Mouse (Mus musculus) retina, postnatal 1 day (tissue): ENCODE data around the gene Ush2a.
A peak's percentile ranks its signal among the peaks of the same experiment; 100 is the strongest.

Experiments used
- DNase-seq: peaks from one replicate; pipeline ENCODE4 v3.0.0-alpha.2; 2012

Gene Ush2a

GRCm38 (mm10) chr1:188387820-188388471 lies 126.1 kb downstream of the Ush2a start:
- no peak for DNase-seq

DNA sequence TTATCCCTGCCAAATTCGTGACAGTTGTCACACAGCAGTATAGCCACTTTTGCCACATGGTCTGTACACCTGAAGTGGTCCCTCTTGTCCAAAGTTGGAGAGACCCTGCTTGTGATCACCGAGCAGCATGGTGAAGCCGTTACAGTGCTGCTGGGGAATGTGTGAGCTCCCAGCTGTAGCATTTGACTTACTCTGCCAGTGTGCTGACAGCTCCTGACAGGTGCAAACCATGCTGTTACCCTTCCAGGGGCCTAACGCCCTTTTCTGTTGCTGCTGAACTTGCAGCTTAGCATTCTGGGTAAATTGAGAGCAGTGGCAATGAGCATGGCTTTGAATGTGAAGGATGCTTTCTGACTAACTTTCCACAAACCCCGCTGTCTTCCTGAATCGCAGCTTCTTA lies 128.3 kb downstream of the Ush2a start:
- no peak for DNase-seq

- no peak for DNase-seq
Measured at GRCm38 (mm10) chr1:188407176-188407575, 145.4 kb downstream of the Ush2a start.

GRCm38 (mm10) chr1:188407613-188408386 lies 146.0 kb downstream of the Ush2a start:
- DNase-seq, result no peak

GRCm38 (mm10) chr1:188410547-188410946 lies 148.7 kb downstream of the Ush2a start:
- no peak for DNase-seq

- no peak for DNase-seq
Measured at GRCm38 (mm10) chr1:188420543-188420942, 158.7 kb downstream of the Ush2a start.

- DNase-seq, result no peak
Measured at GRCm38 (mm10) chr1:188428172-188428571, 166.3 kb downstream of the Ush2a start.

DNA sequence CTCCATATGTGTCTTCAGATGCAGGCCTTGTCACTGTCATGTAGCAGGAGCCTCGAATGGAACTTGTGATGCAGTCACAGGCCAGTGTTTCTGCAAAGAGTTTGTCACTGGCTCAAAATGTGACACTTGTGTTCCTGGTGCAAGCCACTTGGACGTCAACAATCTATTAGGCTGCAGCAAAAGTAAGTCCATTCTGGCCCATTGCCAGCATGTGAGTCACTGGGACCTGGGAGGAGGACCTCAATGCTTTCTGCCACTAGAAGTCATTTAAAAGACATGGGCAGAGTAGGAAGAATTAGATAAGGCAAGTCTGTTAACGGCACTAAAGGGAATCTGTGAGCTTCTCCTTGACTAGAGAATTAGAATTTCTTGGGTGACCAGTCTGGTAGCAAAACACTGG lies 168.9 kb downstream of the Ush2a start:
- no peak for DNase-seq

DNA sequence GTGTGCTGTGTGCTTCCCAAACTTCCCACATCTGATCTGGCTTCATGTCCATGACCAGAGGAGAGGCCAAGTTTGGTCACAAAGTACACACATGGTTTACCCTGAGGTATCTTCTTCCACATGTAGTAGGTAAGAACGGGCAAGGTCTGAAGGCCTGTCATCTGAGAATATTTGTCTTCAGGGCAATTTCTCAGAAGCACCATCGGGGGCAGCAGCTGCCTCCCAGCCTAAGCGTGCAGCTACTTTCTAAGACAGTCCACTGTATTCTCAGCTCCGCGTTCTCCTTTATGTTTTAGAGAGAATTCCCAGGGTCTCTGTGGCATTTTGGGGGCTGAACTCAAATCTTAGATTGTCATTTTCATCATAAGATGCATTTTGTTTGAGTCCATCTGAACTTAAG lies 186.1 kb downstream of the Ush2a start:
- no peak for DNase-seq

DNA sequence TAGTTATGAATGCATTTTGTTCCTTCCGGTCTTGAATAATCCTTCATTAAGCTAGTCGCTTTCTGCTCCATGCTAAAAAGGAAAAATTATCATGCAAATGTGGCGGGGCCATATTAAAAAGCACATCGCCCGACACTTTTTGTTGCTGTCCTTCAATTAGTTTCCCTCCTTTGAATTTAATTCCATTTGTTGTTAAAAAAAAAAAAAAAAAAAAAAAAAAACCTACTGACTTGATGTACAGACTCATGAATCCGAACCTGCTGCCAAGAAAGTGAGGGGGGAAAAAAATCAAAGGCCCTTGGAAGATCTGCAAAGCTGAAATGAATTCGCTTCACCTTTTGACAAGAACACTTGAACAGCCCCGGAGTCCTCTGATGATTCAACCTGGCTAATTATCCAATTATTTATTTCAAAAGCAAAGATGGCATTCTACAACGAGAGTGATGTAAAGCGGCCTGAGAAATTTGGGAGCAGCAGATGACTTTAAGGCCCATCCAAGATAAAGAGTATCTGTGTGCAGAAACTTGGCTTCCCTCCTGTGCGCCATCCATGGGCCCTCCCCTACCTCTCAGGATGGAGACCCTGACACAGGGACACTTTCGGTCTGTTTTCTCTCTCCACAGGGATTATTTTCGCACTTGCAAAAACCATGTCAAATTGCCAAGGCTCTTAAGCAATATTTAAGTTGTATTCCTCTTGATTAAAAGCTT lies 194.8 kb downstream of the Ush2a start:
- peak; percentile 12 for DNase-seq

DNA sequence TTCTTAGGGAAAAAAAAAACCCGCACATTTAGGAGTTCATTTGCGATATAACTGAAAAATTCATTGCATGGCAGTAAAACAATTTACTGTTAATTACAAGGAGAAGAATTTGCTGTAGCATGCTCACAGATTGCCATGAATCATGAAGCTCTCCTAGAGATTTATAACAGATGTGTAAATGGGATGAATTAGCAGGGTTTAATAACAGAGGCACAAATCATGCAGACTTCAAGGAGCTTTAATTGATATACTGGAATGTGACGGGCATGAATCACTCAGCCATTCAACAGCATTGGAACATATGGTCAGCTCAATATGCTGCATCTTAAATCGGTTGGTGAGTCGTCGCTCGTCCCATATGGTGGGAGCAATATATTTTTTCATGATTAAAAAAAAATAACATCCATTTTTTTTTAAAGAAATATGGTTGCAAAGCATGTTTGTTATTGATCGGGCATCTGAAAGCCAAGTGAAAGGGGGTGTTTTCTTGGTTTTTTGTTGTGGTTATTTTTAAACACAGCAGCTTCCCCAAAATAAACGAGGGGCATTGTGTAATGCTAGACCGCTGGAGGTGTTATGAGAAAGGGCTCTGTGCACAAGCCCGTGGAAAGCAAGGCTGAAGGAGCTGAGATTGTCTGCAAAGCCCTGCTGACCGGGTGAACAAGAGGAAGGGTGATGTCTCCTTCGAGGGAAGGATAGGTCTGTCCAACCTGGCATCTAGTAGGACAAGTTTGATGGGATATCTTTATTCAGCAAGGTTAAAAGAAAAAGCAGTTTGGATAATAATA lies 195.6 kb downstream of the Ush2a start:
- peak; percentile 55 for DNase-seq

GRCm38 (mm10) chr1:188461203-188461602 lies 199.4 kb downstream of the Ush2a start:
- no peak for DNase-seq

- DNase-seq, result no peak
Measured at GRCm38 (mm10) chr1:188464653-188465052, 202.8 kb downstream of the Ush2a start.

- DNase-seq, result peak; percentile 34
Measured at GRCm38 (mm10) chr1:188468371-188468783, 206.6 kb downstream of the Ush2a start.

DNA sequence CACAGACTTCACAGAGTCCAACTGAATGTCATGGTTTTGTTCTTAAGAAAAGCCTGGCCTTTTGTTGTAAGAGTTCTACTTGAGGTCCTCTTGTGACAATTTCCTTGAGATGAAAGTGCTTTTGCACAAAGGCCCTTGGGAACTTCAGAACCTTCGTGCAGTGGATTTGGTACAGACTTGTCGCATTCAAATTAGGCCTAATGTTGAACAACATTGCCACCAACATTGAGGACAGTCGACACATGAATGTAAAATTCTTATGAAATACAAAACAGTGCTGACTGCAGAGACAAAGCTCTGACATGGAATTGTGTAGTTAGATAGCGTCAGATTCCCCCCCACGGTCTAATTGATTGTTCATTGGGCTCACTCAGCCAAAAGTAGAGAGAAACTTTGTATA lies 243.1 kb downstream of the Ush2a start:
- peak; percentile 61 for DNase-seq

DNA sequence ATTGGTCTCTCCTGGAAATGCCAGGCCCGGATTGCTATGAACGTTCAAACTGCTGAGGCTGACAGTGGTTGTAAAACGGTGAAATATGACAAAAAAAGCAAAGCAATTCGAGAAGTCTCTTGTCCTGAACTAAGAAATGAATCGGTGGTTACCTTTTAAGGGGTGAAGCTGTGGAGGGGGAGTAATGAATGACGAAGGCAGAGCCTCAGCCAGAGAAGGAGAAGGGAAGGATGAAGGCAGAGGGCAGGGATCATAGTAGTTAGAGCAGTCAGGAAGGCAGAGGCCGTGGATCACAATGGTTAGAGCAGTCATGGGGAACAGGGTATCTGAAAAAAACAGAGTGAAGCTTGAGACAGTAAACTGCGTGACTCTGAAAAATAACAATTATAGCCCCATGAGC lies 257.0 kb downstream of the Ush2a start:
- DNase-seq, result no peak

GRCm38 (mm10) chr1:188527451-188527850 lies 265.6 kb downstream of the Ush2a start:
- DNase-seq, result no peak

- peak; percentile 96 for DNase-seq
Measured at GRCm38 (mm10) chr1:188529606-188530131, 267.8 kb downstream of the Ush2a start.

DNA sequence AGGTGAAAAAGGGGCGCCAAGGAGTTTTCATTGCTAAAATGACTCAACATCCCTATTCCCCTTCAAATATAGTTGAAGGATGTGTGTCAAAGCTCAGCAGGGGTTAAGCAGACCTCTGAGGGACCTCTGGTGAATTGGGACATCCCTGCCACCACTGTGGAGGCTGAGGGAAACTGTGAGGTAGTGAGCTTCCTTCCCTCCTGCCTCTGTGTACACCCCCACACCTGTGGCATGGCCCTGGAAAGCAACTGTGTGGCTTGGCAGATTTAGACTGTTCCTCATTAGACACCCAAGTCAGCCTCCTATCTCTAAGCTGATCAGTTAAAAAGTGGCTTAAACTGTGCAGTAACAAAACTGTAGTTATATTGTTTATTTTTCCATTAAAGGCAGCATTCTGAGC lies 275.2 kb downstream of the Ush2a start:
- DNase-seq, result no peak

DNA sequence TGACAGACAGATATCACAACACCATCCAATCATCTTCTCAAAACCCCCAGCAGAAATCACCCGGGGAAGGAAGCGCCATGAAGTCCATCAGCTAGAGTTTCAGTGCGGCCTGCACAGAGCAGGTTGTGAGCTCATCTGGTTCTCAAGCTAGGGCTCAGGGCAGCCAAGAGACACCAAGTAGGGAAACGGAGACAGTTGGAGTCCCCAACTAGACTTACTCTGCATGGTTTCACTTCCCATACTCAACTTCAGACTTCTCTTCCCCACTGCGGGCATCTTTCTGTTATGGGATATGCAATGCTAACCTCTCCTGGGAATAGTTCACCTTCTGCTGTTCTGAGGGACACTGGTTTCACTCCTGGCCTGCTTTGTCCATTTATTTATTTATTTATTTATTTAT lies 277.8 kb downstream of the Ush2a start:
- DNase-seq, result no peak

GRCm38 (mm10) chr1:188541492-188541891 lies 279.7 kb downstream of the Ush2a start:
- DNase-seq, result peak; percentile 22

DNA sequence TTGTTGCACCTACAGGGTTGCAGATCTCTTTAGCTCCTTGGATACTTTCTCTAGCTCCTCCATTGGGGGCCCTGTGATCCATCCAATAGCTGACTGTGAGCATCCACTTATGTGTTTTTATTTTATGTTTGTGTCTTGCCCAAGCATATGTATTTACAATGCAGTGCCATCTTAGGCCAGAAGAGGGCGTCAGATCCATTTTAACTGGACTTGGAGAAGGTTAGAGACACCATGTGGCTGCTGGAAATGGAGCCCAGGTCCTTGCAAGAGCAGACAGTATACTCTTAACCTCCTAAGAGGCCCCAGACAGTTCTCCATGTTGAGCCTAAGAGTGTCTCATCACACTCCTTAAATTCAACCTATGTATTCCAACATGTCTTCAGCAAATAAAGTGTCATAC lies 281.5 kb downstream of the Ush2a start:
- no peak for DNase-seq

DNA sequence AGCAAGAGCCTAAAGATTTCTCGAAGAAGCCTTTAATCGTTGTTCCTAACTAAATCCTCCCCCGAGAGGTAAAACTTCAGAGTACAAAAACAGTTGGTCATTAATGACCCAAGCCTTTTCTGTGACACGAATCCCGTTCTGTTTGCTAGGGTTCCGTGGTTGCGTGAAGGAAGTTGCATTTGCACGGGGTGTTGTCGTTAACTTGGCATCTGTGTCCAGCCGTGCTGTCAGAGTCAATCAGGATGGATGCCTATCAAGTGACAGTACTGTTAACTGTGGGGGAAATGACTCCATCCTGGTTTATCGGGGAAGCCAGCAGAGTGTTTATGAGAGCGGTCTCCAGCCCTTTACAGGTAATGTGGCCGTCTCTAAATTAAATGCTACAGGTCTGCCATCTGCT lies 287.9 kb downstream of the Ush2a start:
- peak; percentile 66 for DNase-seq
